Mouse (Mus musculus): ENCODE measurements around the gene Dnmt3b. TPM values are rescaled to one million over a fixed set of nuclear protein-coding genes. Genes with fewer than 3 reads are reported as not detected.
"Not testable (repeated sequence)": the region's sequence is repeated elsewhere in the genome, so short reads cannot be mapped to it uniquely, and the experiment has no call there.

Dnmt3b gene
- polyA plus RNA-seq, 1 experiment from 2014 or later: 2.9 TPM

DNA sequence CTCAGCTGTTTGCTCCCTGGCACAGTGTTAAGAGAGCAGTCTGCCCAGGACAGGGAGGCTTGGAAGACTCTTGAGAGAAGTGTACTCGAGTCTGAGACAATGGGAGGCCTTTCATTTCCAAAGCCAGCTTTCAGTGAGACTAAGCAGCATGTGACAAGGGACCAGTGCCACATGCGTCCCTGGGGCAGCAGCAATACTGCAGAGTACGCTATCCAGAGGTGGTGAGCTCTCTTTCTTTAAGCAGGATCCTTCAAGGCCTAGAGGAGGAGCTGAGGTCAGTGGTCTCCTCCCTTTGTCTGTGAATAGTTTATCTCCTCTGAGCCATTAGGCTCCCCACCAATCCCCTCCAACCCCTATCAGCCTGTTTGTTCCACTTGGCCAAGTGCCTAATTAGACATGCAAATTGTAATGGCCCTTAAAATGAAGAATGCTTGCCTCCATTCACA is 63.4 kb downstream of the Dnmt3b start:
- TF ChIP-seq CTCF (IDR thresholded peaks at IDR 0.05; ENCODE audit: low read depth): no peak
- Histone ChIP-seq H3K4me3 (ENCODE audit: low read depth, low read length) (no peak overlapping the region), H3K4me2 (replicated peaks; ENCODE audit: low read depth) (no peak overlapping the region), H3K36me3 (ENCODE audit: control insufficient read depth, insufficient read depth) (no peaks in the 10 kb centered on the region), H3K4me1 (replicated peaks; ENCODE audit: control insufficient read depth, insufficient read depth, low read length) (no peaks in the 10 kb centered on the region), H3K9ac (ENCODE audit: low read depth, low read length) (no peak overlapping the region), H3K9me3 (ENCODE audit: control insufficient read depth) (no peaks in the 10 kb centered on the region), H3K27me3 (replicated peaks; ENCODE audit: control insufficient read depth, insufficient read depth, low read length) (no peaks in the 10 kb centered on the region), H3K27ac (ENCODE audit: low read depth, low read length) (no peak overlapping the region)
- ATAC-seq: no peak
- 45% methylated on average over 3 of the region's 3 CpGs for WGBS

GRCm38 (mm10) chr2:153713227-153713626 is 64.0 kb downstream of the Dnmt3b start:
- Histone ChIP-seq H3K36me3 (ENCODE audit: control insufficient read depth, insufficient read depth) (no peaks in the 10 kb centered on the region), H3K4me1 (replicated peaks; ENCODE audit: control insufficient read depth, insufficient read depth, low read length) (no peaks in the 10 kb centered on the region), H3K9me3 (ENCODE audit: control insufficient read depth) (no peaks in the 10 kb centered on the region), H3K9ac (ENCODE audit: low read depth, low read length) (no peak overlapping the region), H3K27ac (ENCODE audit: low read depth, low read length) (no peak overlapping the region), H3K27me3 (replicated peaks; ENCODE audit: control insufficient read depth, insufficient read depth, low read length) (no peaks in the 10 kb centered on the region), H3K4me2 (replicated peaks; ENCODE audit: low read depth) (no peak overlapping the region), H3K4me3 (ENCODE audit: low read depth, low read length) (no peak overlapping the region)
- no peak for TF ChIP-seq CTCF (IDR thresholded peaks at IDR 0.05; ENCODE audit: low read depth)
- ATAC-seq: no peak
- 37% methylated on average over 4 of the region's 4 CpGs for WGBS

DNA sequence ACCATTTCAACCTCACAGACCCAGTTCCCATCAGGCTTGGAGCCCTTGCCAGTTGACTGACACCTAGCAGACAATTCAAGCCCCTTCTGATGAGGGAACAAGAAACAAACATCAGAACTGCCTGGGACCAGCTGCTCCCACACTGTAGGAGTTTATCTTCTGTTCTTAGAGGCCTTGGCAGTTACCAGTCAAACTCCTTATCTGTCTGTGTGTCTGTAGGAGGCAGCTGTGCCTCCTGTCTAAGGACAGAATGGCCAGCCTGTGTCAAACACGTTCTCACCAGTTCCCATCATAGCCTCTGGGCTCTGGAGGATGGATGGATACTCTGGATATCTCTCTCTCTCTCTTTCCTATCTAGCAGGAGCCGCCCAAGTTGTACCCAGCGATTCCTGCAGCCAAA is 68.6 kb downstream of the Dnmt3b start:
- H3K4me2 ChIP-seq (replicated peaks; ENCODE audit: low read depth); H3K36me3 ChIP-seq (ENCODE audit: control insufficient read depth, insufficient read depth); ATAC-seq; H3K27ac ChIP-seq (ENCODE audit: low read depth, low read length); H3K9me3 ChIP-seq (ENCODE audit: control insufficient read depth); H3K9ac ChIP-seq (ENCODE audit: low read depth, low read length); H3K27me3 ChIP-seq (replicated peaks; ENCODE audit: control insufficient read depth, insufficient read depth, low read length); H3K4me3 ChIP-seq (ENCODE audit: low read depth, low read length); H3K4me1 ChIP-seq (replicated peaks; ENCODE audit: control insufficient read depth, insufficient read depth, low read length): not testable (repeated sequence)
- WGBS: 68% methylated on average over 3 of the region's 3 CpGs

DNA sequence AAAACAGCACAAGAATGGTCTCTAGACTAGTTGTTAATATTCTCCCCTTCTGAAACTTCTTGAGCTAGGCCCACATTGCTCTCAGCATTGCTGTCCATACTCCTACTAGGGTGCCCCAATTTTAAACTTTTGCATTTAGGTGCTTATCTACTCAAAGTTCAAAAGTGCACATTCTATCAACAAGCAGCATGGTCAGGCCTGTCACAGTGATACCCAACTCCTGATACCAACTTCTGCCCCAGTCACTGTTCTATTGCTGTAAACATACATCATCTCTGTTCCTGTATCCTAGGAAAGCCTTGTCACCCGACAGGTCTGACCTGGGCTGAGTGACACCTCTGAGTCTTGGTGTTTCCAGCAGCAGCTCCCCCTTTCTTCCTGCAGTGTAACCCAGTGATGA is 73.8 kb downstream of the Dnmt3b start:
- Histone ChIP-seq H3K4me2 (replicated peaks; ENCODE audit: low read depth) (no peak overlapping the region), H3K9ac (ENCODE audit: low read depth, low read length) (no peak overlapping the region), H3K9me3 (ENCODE audit: control insufficient read depth) (no peaks in the 10 kb centered on the region), H3K4me3 (ENCODE audit: low read depth, low read length) (no peak overlapping the region), H3K27ac (ENCODE audit: low read depth, low read length) (no peak overlapping the region), H3K36me3 (ENCODE audit: control insufficient read depth, insufficient read depth) (no peaks in the 10 kb centered on the region), H3K27me3 (replicated peaks; ENCODE audit: control insufficient read depth, insufficient read depth, low read length) (no peaks in the 10 kb centered on the region), H3K4me1 (replicated peaks; ENCODE audit: control insufficient read depth, insufficient read depth, low read length) (no peaks in the 10 kb centered on the region)
- WGBS: 62% methylated on average over 1 of the region's 1 CpGs
- ATAC-seq: no peak
- TF ChIP-seq CTCF (IDR thresholded peaks at IDR 0.05; ENCODE audit: low read depth): no peak

DNA sequence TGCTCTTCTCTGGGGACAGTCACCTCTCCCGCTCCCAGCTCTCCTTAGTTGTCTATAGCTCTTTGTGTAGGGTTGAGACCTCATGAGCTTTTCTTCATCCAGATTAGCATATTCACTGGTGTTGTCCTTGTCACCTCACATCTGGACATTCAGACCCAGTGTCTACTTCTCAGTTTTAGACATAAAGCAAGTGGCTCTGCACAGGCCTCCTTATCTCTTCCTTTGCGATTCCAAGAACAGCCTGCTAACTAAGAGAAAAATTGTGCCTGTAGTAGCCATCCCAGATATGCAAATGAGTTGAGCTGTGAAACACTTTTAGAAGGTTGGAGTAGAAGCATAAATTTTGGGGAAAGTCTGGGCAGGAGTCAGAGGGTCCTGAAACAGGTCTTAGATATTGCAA is 75.2 kb downstream of the Dnmt3b start:
- H3K9me3 ChIP-seq (ENCODE audit: control insufficient read depth): no peaks in the 10 kb centered on the region
- no peak for TF ChIP-seq CTCF (IDR thresholded peaks at IDR 0.05; ENCODE audit: low read depth)
- H3K4me2 ChIP-seq (replicated peaks; ENCODE audit: low read depth): no peak overlapping the region
- H3K4me1 ChIP-seq (replicated peaks; ENCODE audit: control insufficient read depth, insufficient read depth, low read length): no peaks in the 10 kb centered on the region
- H3K27ac ChIP-seq (ENCODE audit: low read depth, low read length): no peak overlapping the region
- H3K4me3 ChIP-seq (ENCODE audit: low read depth, low read length): no peak overlapping the region
- ATAC-seq: no peak
- H3K9ac ChIP-seq (ENCODE audit: low read depth, low read length): no peak overlapping the region
- no peaks in the 10 kb centered on the region for H3K36me3 ChIP-seq (ENCODE audit: control insufficient read depth, insufficient read depth)
- 91% methylated on average over 2 of the region's 2 CpGs for WGBS
- no peaks in the 10 kb centered on the region for H3K27me3 ChIP-seq (replicated peaks; ENCODE audit: control insufficient read depth, insufficient read depth, low read length)

GRCm38 (mm10) chr2:153724871-153725270 is 75.6 kb downstream of the Dnmt3b start:
- Histone ChIP-seq H3K4me3 (ENCODE audit: low read depth, low read length) (no peak overlapping the region), H3K4me1 (replicated peaks; ENCODE audit: control insufficient read depth, insufficient read depth, low read length) (no peaks in the 10 kb centered on the region), H3K4me2 (replicated peaks; ENCODE audit: low read depth) (no peak overlapping the region), H3K9ac (ENCODE audit: low read depth, low read length) (no peak overlapping the region), H3K27ac (ENCODE audit: low read depth, low read length) (no peak overlapping the region), H3K36me3 (ENCODE audit: control insufficient read depth, insufficient read depth) (no peaks in the 10 kb centered on the region), H3K9me3 (ENCODE audit: control insufficient read depth) (no peaks in the 10 kb centered on the region), H3K27me3 (replicated peaks; ENCODE audit: control insufficient read depth, insufficient read depth, low read length) (no peaks in the 10 kb centered on the region)
- no peak for ATAC-seq
- no peak for TF ChIP-seq CTCF (IDR thresholded peaks at IDR 0.05; ENCODE audit: low read depth)
- WGBS: 81% methylated on average over 2 of the region's 2 CpGs

DNA sequence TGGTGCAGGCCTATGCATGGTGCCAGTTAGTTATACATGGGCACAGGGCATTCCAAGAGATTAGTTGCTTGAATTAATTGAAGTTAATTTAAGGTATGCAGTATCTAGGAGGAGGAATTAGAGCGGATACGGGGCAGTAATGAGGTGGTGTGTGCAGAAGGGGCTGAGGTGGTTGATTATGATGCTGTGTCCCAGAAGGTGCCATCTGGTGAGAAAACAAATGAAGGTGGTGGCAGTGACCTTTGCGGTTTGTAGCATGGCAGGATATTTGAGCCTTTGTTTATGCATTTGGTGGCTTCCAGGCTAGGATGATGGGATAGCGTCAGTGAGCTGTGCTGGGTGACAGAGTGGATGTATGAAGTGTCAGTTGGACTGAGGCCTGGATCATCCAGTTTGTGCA is 76.0 kb downstream of the Dnmt3b start:
- no peak overlapping the region for H3K27ac ChIP-seq (ENCODE audit: low read depth, low read length)
- H3K27me3 ChIP-seq (replicated peaks; ENCODE audit: control insufficient read depth, insufficient read depth, low read length): no peaks in the 10 kb centered on the region
- H3K4me1 ChIP-seq (replicated peaks; ENCODE audit: control insufficient read depth, insufficient read depth, low read length): no peaks in the 10 kb centered on the region
- no peaks in the 10 kb centered on the region for H3K9me3 ChIP-seq (ENCODE audit: control insufficient read depth)
- H3K9ac ChIP-seq (ENCODE audit: low read depth, low read length): no peak overlapping the region
- WGBS: 89% methylated on average over 4 of the region's 4 CpGs
- H3K36me3 ChIP-seq (ENCODE audit: control insufficient read depth, insufficient read depth): no peaks in the 10 kb centered on the region
- H3K4me2 ChIP-seq (replicated peaks; ENCODE audit: low read depth): no peak overlapping the region
- no peak overlapping the region for H3K4me3 ChIP-seq (ENCODE audit: low read depth, low read length)
- no peak for TF ChIP-seq CTCF (IDR thresholded peaks at IDR 0.05; ENCODE audit: low read depth)
- no peak for ATAC-seq
